Mouse (Mus musculus) CH12.LX (cell line): ENCODE measurements around the gene 9930111J21Rik1. TPM values are rescaled to one million over a fixed set of nuclear protein-coding genes. Genes with fewer than 3 reads are reported as not detected.

ENCODE experiments used
- DNase-seq: peaks from one replicate; pipeline ENCODE4 v3.0.0-alpha.2; 2013; ENCODE audit errors: extremely low read depth
- H3K27ac ChIP-seq: 2 replicates; pipeline ENCODE4 v1.5.1; 2012; ENCODE audit warnings: low read depth, mild to moderate bottlenecking, control low read depth, moderate library complexity; ENCODE audit not compliant: insufficient read depth
- H3K27me3 ChIP-seq: replicated peaks from 2 replicates; pipeline ENCODE3; 2012; ENCODE audit warnings: inconsistent platforms
- H3K36me3 ChIP-seq, 2 experiments: replicated peaks in 1 of 2; 2 replicates each; pipeline versions ENCODE3 to v1.6.1; 2012; ENCODE audit warnings: inconsistent platforms in 1 of 2, low read length in 1 of 2, mild to moderate bottlenecking in 1 of 2, mixed read lengths in 1 of 2, moderate library complexity in 1 of 2; ENCODE audit not compliant: control insufficient read depth in 1 of 2, insufficient read depth in 1 of 2
- H3K4me1 ChIP-seq, 2 experiments: 2 replicates each; pipeline ENCODE4 v1.6.1; 2012; ENCODE audit warnings: inconsistent platforms in 1 of 2, moderate library complexity in 1 of 2; ENCODE audit not compliant: insufficient read depth in 2 of 2, control insufficient read depth in 1 of 2
- H3K4me2 ChIP-seq: 2 replicates; pipeline ENCODE4 v1.6.1; 2012; ENCODE audit warnings: low read depth, mild to moderate bottlenecking, control low read depth; ENCODE audit not compliant: poor library complexity, insufficient read depth, severe bottlenecking
- H3K4me3 ChIP-seq, 3 experiments: fragments of 150-350 bp in 1 of 3; sonication (generic) in 1 of 3; replicated peaks in 1 of 3; 2 replicates each; pipeline versions ENCODE3 to v1.5.1; 2011 to 2012; ENCODE audit warnings: low read depth in 2 of 3, low read length in 2 of 3, mild to moderate bottlenecking in 2 of 3, moderate library complexity in 2 of 3, control low read depth in 1 of 3, improper control_type of control experiment in 1 of 3, inconsistent platforms in 1 of 3, mixed read lengths in 1 of 3; ENCODE audit not compliant: poor library complexity in 1 of 3
- H3K79me2 ChIP-seq: replicated peaks from 2 replicates; pipeline ENCODE4 v1.6.1; 2012; ENCODE audit warnings: mild to moderate bottlenecking, moderate library complexity; ENCODE audit not compliant: control insufficient read depth, poor library complexity, insufficient read depth, severe bottlenecking; ENCODE audit errors: extremely low read depth
- H3K9ac ChIP-seq: 2 replicates; pipeline ENCODE4 v1.6.1; 2012; ENCODE audit warnings: low read depth, mild to moderate bottlenecking, control low read depth, moderate library complexity; ENCODE audit not compliant: insufficient read depth
- H3K9me3 ChIP-seq: replicated peaks from 2 replicates; pipeline ENCODE3; 2012; ENCODE audit warnings: low read length, inconsistent platforms, mixed read lengths
- CHD1 ChIP-seq: IDR thresholded peaks from 2 replicates; pipeline ENCODE4 v1.6.1; 2012; ENCODE audit warnings: low read depth, low read length, improper control_type of control experiment, inconsistent platforms
- CHD2 ChIP-seq: IDR thresholded peaks from 2 replicates; pipeline ENCODE4 v1.6.1; 2011; ENCODE audit warnings: low read length, improper control_type of control experiment
- ELF1 ChIP-seq: IDR thresholded peaks from 2 replicates; pipeline ENCODE4 v1.6.1; 2014; ENCODE audit warnings: low read depth, mild to moderate bottlenecking, inconsistent platforms, low read length, improper control_type of control experiment
- EP300 ChIP-seq: IDR thresholded peaks from 2 replicates; pipeline ENCODE4 v1.6.1; 2011; ENCODE audit warnings: low read length, improper control_type of control experiment
- ETS1 ChIP-seq: conservative IDR thresholded peaks from 2 replicates; pipeline ENCODE4 v1.6.1; 2012; ENCODE audit warnings: low read depth, mild to moderate bottlenecking, inconsistent platforms, low read length, improper control_type of control experiment, moderate library complexity
- IRF4 ChIP-seq: IDR thresholded peaks from 2 replicates; pipeline ENCODE4 v1.6.1; 2014; ENCODE audit warnings: low read depth, mild to moderate bottlenecking, inconsistent platforms, low read length, improper control_type of control experiment
- JUND ChIP-seq: conservative IDR thresholded peaks from 2 replicates; pipeline ENCODE4 v1.6.1; 2011; ENCODE audit warnings: low read depth, low read length, improper control_type of control experiment
- MAX ChIP-seq: IDR thresholded peaks from 2 replicates; pipeline ENCODE4 v1.6.1; 2011; ENCODE audit warnings: low read length, improper control_type of control experiment
- MYC ChIP-seq: IDR thresholded peaks from 2 replicates; pipeline ENCODE4 v1.6.1; 2011; ENCODE audit warnings: low read depth, mild to moderate bottlenecking, improper control_type of control experiment, low read length
- NRF1 ChIP-seq: IDR thresholded peaks from 2 replicates; pipeline ENCODE4 v1.6.1; 2014; ENCODE audit warnings: low read depth, mild to moderate bottlenecking, inconsistent platforms, low read length, improper control_type of control experiment, moderate library complexity
- POLR2A ChIP-seq: IDR thresholded peaks from 2 replicates; pipeline ENCODE4 v1.6.1; 2011; ENCODE audit warnings: low read depth, mild to moderate bottlenecking, improper control_type of control experiment, low read length
- SIN3A ChIP-seq: IDR thresholded peaks from 2 replicates; pipeline ENCODE4 v1.6.1; 2012; ENCODE audit warnings: low read length, improper control_type of control experiment, inconsistent platforms
- TBP ChIP-seq: conservative IDR thresholded peaks from 2 replicates; pipeline ENCODE4 v1.6.1; 2011; ENCODE audit warnings: low read depth, low read length, improper control_type of control experiment
- TCF12 ChIP-seq: IDR thresholded peaks from 2 replicates; pipeline ENCODE4 v1.6.1; 2014; ENCODE audit warnings: low read depth, mild to moderate bottlenecking, inconsistent platforms, low read length, improper control_type of control experiment
- ZKSCAN1 ChIP-seq: IDR thresholded peaks from 2 replicates; pipeline ENCODE4 v1.6.1; 2012; ENCODE audit warnings: low read depth, inconsistent platforms, low read length, improper control_type of control experiment, borderline replicate concordance
- ZMIZ1 ChIP-seq: IDR thresholded peaks from 2 replicates; pipeline ENCODE4 v1.6.1; 2012; ENCODE audit warnings: low read depth, mild to moderate bottlenecking, inconsistent platforms, low read length, improper control_type of control experiment
- dilution Hi-C: fragments of 300-500 bp; cut with MboI; formaldehyde crosslinking; loops from 2 replicates; pipeline ENCODE4 v1.14.3; 2020; ENCODE audit warnings: low sequenced_read_pairs; ENCODE audit not compliant: extremely low pct_unique_long_range_greater_than_20kb, extremely low pct_ligation_motif_present
- in situ Hi-C: fragments of 300-500 bp; cut with MboI; formaldehyde crosslinking; loops from 3 replicates; pipeline ENCODE4 v1.14.3; 2019; ENCODE audit warnings: low sequenced_read_pairs, low pct_ligation_motif_present, low pct_unique_long_range_greater_than_20kb, mixed read lengths
- polyA plus RNA-seq: library from polyadenylated mRNA; unstranded; fragments of >175 nt; gene quantifications from 2 replicates; pipeline ENCODE4 v1.2.1, GENCODE M21; 2012; ENCODE audit warnings: low read depth; ENCODE audit not compliant: insufficient read length
- total RNA-seq, 2 experiments: library from RNA; depleted of rRNA; stranded (reverse); fragments of 300-350 nt in 1 of 2; fragments of >200 nt in 1 of 2; gene quantifications; 2 replicates each; pipeline ENCODE4 v1.2.3; 2012 to 2014

Gene 9930111J21Rik1
- total and polyA plus RNA-seq, 3 experiments = 4.3 to 7.4 (median 6.0) TPM

DNA sequence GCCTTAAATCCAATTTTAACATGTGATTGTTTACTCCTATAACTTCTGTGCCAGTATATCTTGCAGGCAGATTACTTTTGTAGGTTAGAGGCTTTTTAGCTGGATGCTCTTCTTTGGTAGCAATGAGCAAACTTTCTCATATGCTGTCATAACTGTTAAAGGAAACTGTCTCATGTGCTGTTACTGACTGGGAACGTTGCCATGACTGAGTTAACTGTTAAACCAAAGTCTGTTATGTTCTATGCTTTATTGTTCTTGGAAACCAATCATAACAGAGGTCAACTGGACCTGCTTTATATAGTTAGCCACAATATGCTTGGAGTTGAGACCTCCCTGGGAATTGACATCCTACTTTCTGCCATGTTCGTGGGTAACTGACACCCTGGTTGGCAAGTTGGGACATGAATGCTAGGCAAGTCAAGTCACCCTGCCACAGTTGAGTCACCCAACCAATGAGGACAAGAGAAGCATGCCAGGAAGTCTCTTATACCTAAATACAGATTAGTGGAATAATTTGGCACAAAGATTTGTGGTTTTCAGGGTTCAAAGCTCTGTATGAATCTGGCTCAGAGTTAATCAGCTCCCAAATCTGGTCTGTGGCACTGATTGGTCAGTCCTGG lies 80.3 kb downstream of the 9930111J21Rik1 start:
- DNase-seq = peak; percentile 27
- no peaks in the 10 kb centered on the region for H3K9me3 ChIP-seq
- no peak overlapping the region; the same call in 1 of the 2 replicates for H3K4me2 ChIP-seq
- no peak for TF ChIP-seq SIN3A
- peak; percentile 19; the same call in 1 of the 2 replicates for TF ChIP-seq CHD2
- no peak for TF ChIP-seq JUND
- no peak for TF ChIP-seq ZMIZ1
- TF ChIP-seq ETS1 = 0 out of 2 replicates have a peak, but pooled peaks have one; percentile 11
- peak; percentile 42; the same call in 1 of the 2 replicates for TF ChIP-seq EP300
- no peak for TF ChIP-seq ELF1
- TF ChIP-seq TBP = no peak
- TF ChIP-seq TCF12 = no peak
- TF ChIP-seq NRF1 = no peak
- TF ChIP-seq POLR2A = no peak
- TF ChIP-seq ZKSCAN1 = no peak
- no peak for TF ChIP-seq MAX
- TF ChIP-seq IRF4 = 0 out of 2 replicates have a peak, but pooled peaks have one; percentile 33
- TF ChIP-seq MYC = no peak
- peak; percentile 93 for TF ChIP-seq CHD1
- peaks cover 26 to 78% of the 10 kb centered on the region in 2 experiments for H3K4me1 ChIP-seq
- H3K27me3 ChIP-seq = no peaks in the 10 kb centered on the region
- H3K36me3 ChIP-seq = no peaks in the 10 kb centered on the region
- in situ Hi-C loops = no loop called here
- H3K79me2 ChIP-seq = no peaks in the 10 kb centered on the region
- H3K27ac ChIP-seq = peak overlapping the region; percentile 46; the same call in 1 of the 2 replicates
- no peak overlapping the region for H3K4me3 ChIP-seq
- dilution Hi-C loops = no loop called here
- H3K9ac ChIP-seq = no peak overlapping the region

Other genes with a start within 250 kb of the 9930111J21Rik1 start
- 5,582 and 6,330 TPM in 2 replicates for gene Rack1, start 179.1 kb downstream of the 9930111J21Rik1 start, total RNA-seq (2012; rRNA removed)
- gene Rack1, start 179.1 kb downstream of the 9930111J21Rik1 start, total RNA-seq (2014; rRNA removed) = 4,885 and 5,265 TPM in 2 replicates
- gene Rack1, start 179.1 kb downstream of the 9930111J21Rik1 start, polyA plus RNA-seq = 3,744 and 4,313 TPM in 2 replicates
- gene Trim41, start 162.0 kb downstream of the 9930111J21Rik1 start, total RNA-seq (2012; rRNA removed) = 30.2 and 36.0 TPM in 2 replicates
- gene Trim41, start 162.0 kb downstream of the 9930111J21Rik1 start, total RNA-seq (2014; rRNA removed) = 18.8 and 20.9 TPM in 2 replicates
- gene Trim41, start 162.0 kb downstream of the 9930111J21Rik1 start, polyA plus RNA-seq = 51.6 and 63.7 TPM in 2 replicates
- gene Trim7, start 153.3 kb downstream of the 9930111J21Rik1 start, total RNA-seq (2012; rRNA removed) = 20.8 and 34.6 TPM in 2 replicates
- 9.2 and 9.5 TPM in 2 replicates for gene Trim7, start 153.3 kb downstream of the 9930111J21Rik1 start, total RNA-seq (2014; rRNA removed)
- 11.6 and 15.1 TPM in 2 replicates for gene Trim7, start 153.3 kb downstream of the 9930111J21Rik1 start, polyA plus RNA-seq
- 6.8 and 7.1 TPM in 2 replicates for gene Gm12184, start 152.7 kb downstream of the 9930111J21Rik1 start, total RNA-seq (2012; rRNA removed)
- gene Gm12184, start 152.7 kb downstream of the 9930111J21Rik1 start, total RNA-seq (2014; rRNA removed) = 51.6 and 61.0 TPM in 2 replicates
- 5.6 and 17.1 TPM in 2 replicates for gene Gm12184, start 152.7 kb downstream of the 9930111J21Rik1 start, polyA plus RNA-seq
- 25.7 and 35.0 TPM in 2 replicates for gene Irgm1, start 107.7 kb downstream of the 9930111J21Rik1 start, total RNA-seq (2012; rRNA removed)
- gene Irgm1, start 107.7 kb downstream of the 9930111J21Rik1 start, total RNA-seq (2014; rRNA removed) = 58.1 and 63.8 TPM in 2 replicates
- gene Irgm1, start 107.7 kb downstream of the 9930111J21Rik1 start, polyA plus RNA-seq = 49.0 and 52.2 TPM in 2 replicates
- gene Gm5431, start 77.2 kb downstream of the 9930111J21Rik1 start, total RNA-seq (2012; rRNA removed) = 0.89 and 0.97 TPM in 2 replicates
- gene Gm5431, start 77.2 kb downstream of the 9930111J21Rik1 start, total RNA-seq (2014; rRNA removed) = 1.7 and 2.0 TPM in 2 replicates
- 3.1 and 4.9 TPM in 2 replicates for gene Gm5431, start 77.2 kb downstream of the 9930111J21Rik1 start, polyA plus RNA-seq
- 23.5 and 33.5 TPM in 2 replicates for gene Psme2b, start 33.2 kb downstream of the 9930111J21Rik1 start, total RNA-seq (2012; rRNA removed)
- gene Psme2b, start 33.2 kb downstream of the 9930111J21Rik1 start, total RNA-seq (2014; rRNA removed) = 78.3 and 80.3 TPM in 2 replicates
- gene Psme2b, start 33.2 kb downstream of the 9930111J21Rik1 start, polyA plus RNA-seq = 62.4 and 80.1 TPM in 2 replicates
- gene Olfr56, start 509 bp downstream of the 9930111J21Rik1 start, total RNA-seq (2012; rRNA removed) = not detected in 2 replicates
- gene Olfr56, start 509 bp downstream of the 9930111J21Rik1 start, total RNA-seq (2014; rRNA removed) = not detected in 2 replicates
- 0.12 TPM in 1 of 2 replicates, not detected in the other for gene Olfr56, start 509 bp downstream of the 9930111J21Rik1 start, polyA plus RNA-seq
- 0.04 TPM in 2 replicates for gene Gm12185, start 12.8 kb upstream of the 9930111J21Rik1 start, total RNA-seq (2012; rRNA removed)
- 0.08 TPM in 1 of 2 replicates, not detected in the other for gene Gm12185, start 12.8 kb upstream of the 9930111J21Rik1 start, total RNA-seq (2014; rRNA removed)
- 0.14 and 0.50 TPM in 2 replicates for gene Gm12185, start 12.8 kb upstream of the 9930111J21Rik1 start, polyA plus RNA-seq
- 0.04 TPM in 1 of 2 replicates, not detected in the other for gene Tgtp1, start 14.8 kb upstream of the 9930111J21Rik1 start, total RNA-seq (2012; rRNA removed)
- gene Tgtp1, start 14.8 kb upstream of the 9930111J21Rik1 start, total RNA-seq (2014; rRNA removed) = 0.07 TPM in 1 of 2 replicates, not detected in the other
- 0.21 TPM in 1 of 2 replicates, not detected in the other for gene Tgtp1, start 14.8 kb upstream of the 9930111J21Rik1 start, polyA plus RNA-seq
- 6.9 and 9.9 TPM in 2 replicates for gene 9930111J21Rik2, start 71.8 kb upstream of the 9930111J21Rik1 start, total RNA-seq (2012; rRNA removed)
- 18.5 and 21.4 TPM in 2 replicates for gene 9930111J21Rik2, start 71.8 kb upstream of the 9930111J21Rik1 start, total RNA-seq (2014; rRNA removed)
- 20.7 and 22.7 TPM in 2 replicates for gene 9930111J21Rik2, start 71.8 kb upstream of the 9930111J21Rik1 start, polyA plus RNA-seq
- 0.08 TPM in 1 of 2 replicates, not detected in the other for gene Tgtp2, start 84.8 kb upstream of the 9930111J21Rik1 start, total RNA-seq (2012; rRNA removed)
- 0.07 and 0.43 TPM in 2 replicates for gene Tgtp2, start 84.8 kb upstream of the 9930111J21Rik1 start, total RNA-seq (2014; rRNA removed)
- gene Tgtp2, start 84.8 kb upstream of the 9930111J21Rik1 start, polyA plus RNA-seq = 0.18 TPM in 1 of 2 replicates, not detected in the other
- gene Ifi47, start 97.2 kb upstream of the 9930111J21Rik1 start, total RNA-seq (2012; rRNA removed) = 6.2 and 7.2 TPM in 2 replicates
- gene Ifi47, start 97.2 kb upstream of the 9930111J21Rik1 start, total RNA-seq (2014; rRNA removed) = 2.3 and 2.8 TPM in 2 replicates
- 2.7 and 3.2 TPM in 2 replicates for gene Ifi47, start 97.2 kb upstream of the 9930111J21Rik1 start, polyA plus RNA-seq
- gene Olfr1396, start 135.5 kb upstream of the 9930111J21Rik1 start, total RNA-seq (2012; rRNA removed) = not detected in 2 replicates
- gene Olfr1396, start 135.5 kb upstream of the 9930111J21Rik1 start, total RNA-seq (2014; rRNA removed) = not detected in 2 replicates
- not detected in 2 replicates for gene Olfr1396, start 135.5 kb upstream of the 9930111J21Rik1 start, polyA plus RNA-seq
- gene Olfr1395, start 162.9 kb upstream of the 9930111J21Rik1 start, total RNA-seq (2012; rRNA removed) = not detected in 2 replicates
- not detected in 2 replicates for gene Olfr1395, start 162.9 kb upstream of the 9930111J21Rik1 start, total RNA-seq (2014; rRNA removed)
- not detected in 2 replicates for gene Olfr1395, start 162.9 kb upstream of the 9930111J21Rik1 start, polyA plus RNA-seq
- gene Olfr1394, start 175.0 kb upstream of the 9930111J21Rik1 start, total RNA-seq (2012; rRNA removed) = not detected in 2 replicates
- not detected in 2 replicates for gene Olfr1394, start 175.0 kb upstream of the 9930111J21Rik1 start, total RNA-seq (2014; rRNA removed)
- gene Olfr1394, start 175.0 kb upstream of the 9930111J21Rik1 start, polyA plus RNA-seq = not detected in 2 replicates
- gene Btnl9, start 207.8 kb upstream of the 9930111J21Rik1 start, total RNA-seq (2012; rRNA removed) = 0.17 and 0.34 TPM in 2 replicates
- gene Btnl9, start 207.8 kb upstream of the 9930111J21Rik1 start, total RNA-seq (2014; rRNA removed) = not detected in 2 replicates
- 0.04 and 0.20 TPM in 2 replicates for gene Btnl9, start 207.8 kb upstream of the 9930111J21Rik1 start, polyA plus RNA-seq
- gene Zfp62, start 223.9 kb upstream of the 9930111J21Rik1 start, total RNA-seq (2012; rRNA removed) = 21.3 and 22.6 TPM in 2 replicates
- 38.7 and 48.8 TPM in 2 replicates for gene Zfp62, start 223.9 kb upstream of the 9930111J21Rik1 start, total RNA-seq (2014; rRNA removed)
- 23.2 and 25.3 TPM in 2 replicates for gene Zfp62, start 223.9 kb upstream of the 9930111J21Rik1 start, polyA plus RNA-seq